Mouse (Mus musculus) urinary bladder, postnatal 25 days (tissue): Measurements from ENCODE around the gene Tgfbr2.

ENCODE experiments used
- DNase-seq: peaks from one replicate; pipeline ENCODE4 v3.0.0; 2022; ENCODE audit warnings: low spot score

Gene Tgfbr2

DNA sequence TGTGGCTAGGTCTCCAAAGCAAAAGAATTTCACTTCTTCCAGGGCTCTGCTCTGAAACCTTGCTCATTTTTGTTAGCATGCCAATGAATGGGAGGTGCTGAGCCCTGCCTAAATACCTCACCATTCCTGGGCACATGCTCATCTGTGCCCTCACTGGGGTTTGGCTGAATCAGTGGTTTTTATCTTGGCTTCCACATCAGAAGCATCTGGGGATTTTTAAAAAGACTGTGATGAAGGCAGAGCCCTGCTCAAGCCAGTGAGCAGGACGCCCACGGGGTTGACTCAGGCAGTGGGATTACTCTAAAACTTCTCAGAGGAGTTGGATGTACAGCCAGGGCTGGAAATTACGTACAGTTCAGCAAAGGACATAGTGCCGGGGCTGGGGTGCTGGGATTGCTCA, 22.3 kb downstream of the Tgfbr2 start:
- no peak for DNase-seq

DNA sequence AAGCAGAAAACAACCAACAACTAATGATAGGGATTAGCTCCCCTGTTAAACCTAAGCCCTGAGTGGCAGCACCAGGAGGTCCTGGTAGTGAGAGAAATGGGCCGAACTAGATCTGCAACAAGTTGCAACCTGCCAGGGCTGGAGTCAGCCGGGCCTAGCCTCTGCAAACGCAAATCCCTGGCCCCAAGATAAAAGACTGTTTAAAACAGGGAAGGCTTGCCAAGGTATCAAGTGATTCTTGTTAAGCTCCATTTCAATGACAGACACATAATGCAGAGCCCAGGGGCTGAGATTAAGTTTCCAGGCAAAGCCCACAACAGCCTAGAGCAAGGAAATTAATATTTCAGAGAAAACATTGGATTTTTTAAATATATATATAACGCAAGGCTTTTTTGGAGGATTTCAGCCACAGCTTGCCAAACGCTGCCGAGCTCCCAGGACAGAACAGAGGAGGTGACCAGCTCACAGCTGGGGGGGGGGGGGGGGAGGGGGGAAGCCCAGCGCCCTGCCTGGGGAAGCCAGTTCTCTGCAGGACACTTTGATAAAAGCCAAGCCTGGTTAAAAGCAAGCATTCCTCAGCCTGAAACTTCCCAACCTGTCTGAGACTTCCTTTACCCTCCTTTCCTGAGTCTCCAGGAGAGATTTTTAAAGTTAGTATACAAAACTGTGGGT, 24.3 kb downstream of the Tgfbr2 start:
- DNase-seq, result no peak

DNA sequence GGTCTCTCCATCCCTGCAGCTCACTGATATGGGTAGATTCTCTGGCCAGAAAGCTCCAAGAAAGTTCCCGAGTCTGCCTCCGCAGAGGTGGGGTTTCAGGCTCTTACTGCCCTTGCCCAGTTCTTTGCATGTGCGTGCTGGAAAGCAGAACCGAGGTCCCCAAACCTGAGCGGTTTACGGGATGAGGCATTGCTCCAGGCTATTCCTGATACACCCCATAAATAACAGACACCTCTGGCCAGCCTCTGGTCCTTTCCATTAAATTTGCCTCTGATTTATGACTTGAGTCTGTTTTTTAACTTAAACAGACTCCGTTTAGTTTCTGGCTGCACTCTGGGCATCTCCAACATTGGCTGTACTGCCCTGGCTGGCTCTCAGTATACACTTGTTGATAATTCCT, 26.4 kb downstream of the Tgfbr2 start:
- DNase-seq, result no peak

DNA sequence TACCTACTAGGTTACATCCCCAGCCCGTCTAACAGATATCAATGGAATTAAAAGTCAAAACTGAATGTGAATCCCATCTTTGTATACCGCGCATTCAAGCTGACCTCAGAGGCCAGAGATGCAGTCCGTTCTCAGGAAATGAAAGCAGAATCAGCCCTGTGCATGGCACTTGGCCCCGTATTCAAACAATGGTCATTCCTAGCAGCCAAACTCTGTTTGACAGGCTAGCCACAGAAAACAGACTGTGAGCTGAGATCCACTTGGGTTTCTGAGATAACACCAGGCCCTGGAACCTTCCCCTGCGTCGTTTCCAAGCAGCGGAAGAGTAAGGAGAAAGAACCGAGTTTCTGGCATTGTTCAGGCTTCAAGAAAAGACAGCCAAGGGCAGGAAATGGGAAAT, 28.9 kb downstream of the Tgfbr2 start:
- DNase-seq, result no peak

DNA sequence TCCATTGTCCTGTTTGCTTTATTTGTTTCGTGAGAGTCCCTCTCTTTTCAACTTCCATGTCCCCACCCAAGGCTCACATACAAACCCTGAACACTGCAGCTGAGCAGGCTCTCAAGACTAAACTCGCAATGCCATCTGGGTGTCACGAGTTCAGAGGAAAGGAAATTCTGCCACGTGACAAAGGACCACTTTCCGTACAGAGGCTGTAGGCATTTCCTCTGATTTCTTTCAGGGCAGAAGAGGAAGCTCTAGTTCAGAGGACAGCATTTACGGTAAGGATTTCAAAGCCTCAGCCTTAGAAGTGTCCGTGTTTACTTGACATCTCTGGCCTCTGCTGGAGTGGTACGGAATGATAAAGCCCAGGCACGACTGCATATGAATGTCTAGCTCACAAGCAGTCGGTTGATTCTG, 29.9 kb downstream of the Tgfbr2 start:
- no peak for DNase-seq

DNA sequence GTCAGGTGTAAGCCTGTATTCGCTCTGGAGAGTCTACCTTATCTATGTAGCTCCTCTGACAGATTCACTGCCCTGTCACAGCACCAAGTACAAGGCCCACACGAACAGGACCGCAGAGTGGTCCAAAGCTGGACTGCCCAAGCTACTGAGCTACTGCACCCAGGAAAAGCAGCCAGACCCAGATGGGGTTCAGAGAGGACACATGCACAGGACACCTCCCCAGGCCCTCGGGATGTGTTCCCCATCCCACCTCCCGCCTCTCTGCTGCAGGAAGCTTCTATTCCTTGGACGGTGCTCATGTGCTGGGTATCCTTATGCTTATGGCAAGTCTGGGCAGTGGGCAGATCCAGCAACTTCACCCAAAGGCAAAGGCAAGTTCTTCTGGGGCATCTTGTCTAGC, 34.7 kb downstream of the Tgfbr2 start:
- no peak for DNase-seq

DNA sequence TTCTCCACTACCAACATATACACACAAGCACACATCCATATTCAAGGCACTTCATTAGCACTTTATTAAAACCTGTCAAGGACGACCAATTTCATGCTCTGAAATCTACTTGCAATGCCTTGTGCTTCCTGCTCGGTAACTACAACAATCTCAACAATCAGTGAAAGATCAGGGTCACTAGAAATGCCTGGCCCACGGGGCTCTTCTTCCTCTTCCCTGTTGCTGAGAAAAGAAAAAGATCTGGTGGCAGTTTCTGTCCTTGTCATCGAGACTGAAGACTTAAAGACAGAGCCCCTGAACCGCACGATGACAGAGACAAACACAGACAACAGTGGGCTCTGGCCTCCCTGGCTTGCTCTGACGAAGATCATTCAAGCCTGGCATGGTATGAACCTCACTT, 35.6 kb downstream of the Tgfbr2 start:
- DNase-seq, result no peak

DNA sequence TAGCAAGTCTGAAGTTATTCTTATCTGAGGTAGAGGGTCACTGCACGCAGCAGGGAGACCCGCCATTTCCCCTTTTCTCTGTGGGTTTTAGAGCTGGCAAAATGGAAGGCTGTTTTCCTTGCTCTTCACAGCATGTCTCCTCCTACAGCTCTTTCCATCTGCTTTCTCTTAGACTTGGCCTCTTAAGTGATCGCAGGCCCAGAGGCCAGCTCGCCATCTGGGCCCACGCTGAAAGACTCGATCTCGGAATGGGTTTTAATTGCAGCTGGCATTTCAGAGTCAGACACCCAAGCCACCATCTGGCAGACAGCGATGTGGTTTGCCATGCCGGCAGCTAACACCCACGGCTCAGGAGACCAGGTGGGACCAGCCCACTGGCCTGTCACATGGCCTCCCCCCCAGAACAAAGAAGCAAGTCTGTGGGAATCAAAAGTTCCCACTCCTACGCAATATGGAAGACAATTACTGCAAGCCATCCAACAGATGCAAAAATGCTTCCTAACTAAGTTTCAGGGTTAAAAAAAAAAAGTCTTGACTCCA, 36.5 kb downstream of the Tgfbr2 start:
- DNase-seq, result no peak

DNA sequence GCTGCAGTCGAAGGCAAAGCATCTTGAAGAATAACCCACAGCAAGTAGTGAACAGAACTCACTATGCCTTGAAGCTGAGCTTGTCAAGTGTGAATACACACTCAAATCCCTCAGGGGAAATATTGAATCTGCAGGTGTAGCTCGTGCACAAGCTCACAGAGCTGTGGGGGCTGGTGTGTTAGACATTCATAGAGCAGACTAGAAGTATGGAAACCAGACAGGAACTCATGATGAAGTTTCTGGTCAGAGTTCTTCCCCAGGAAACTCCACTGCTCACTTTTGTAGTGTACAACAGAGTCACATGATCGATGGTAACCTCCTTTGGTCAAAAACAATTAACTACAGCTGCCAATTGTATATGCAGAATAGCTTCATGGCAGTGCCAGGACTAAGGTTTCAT, 37.5 kb downstream of the Tgfbr2 start:
- DNase-seq, result no peak

DNA sequence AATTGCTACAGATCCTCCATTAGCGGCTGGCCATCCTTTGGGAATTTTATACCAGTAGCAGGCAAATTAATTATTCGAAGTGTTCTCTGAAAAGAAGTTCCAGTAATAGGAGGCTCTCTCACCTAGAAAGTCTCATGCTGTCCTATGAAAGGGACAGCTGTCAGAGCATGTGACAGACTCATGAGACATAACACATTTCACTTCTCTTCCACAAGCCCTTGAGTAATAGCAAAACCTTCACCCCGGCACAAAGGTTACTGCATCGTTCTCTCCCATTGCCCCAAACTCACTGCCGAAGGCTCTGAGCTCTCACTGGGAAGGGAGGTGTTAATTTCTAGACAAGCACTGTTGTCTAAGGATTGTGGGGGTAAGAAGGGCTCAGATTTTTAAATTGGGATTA, 38.3 kb downstream of the Tgfbr2 start:
- DNase-seq, result no peak

DNA sequence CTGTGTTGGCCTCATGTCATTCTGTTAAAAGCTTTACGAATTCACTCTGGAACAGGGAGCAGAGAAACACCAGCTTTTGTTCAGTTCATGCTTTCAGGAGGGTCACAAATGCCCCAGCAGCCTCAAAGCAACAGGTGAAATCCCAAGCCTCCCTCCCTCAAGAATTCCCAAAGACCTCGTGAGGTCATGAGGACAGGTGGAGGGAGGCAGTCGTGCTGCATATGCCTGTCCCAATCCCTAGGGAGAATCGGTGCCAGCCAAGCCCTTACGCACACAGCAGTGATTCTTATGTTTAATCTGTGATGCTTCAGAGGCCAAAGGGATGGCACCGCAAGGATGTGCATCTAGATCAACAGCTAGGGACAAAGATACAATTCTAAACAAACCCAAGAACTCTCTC, 39.0 kb downstream of the Tgfbr2 start:
- no peak for DNase-seq

DNA sequence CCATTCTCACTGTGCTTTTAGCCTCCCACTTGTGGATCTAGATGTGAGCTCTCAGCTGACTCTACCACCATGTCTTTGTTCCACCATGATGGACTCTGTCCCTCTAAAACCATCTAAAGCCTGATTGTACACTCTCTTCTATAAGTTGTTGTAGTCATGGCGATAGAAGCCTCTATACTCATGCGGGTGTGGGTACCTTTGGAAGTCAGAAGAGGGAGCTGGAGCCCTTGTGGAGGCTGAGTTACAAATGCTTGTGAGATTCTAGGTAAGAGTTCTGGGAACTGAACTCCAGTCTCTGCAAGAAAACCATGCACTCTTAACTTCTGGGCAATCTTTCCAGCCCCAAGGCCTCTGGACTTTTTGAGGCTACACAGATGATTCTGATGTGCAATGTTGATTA, 40.7 kb downstream of the Tgfbr2 start:
- DNase-seq, result no peak

DNA sequence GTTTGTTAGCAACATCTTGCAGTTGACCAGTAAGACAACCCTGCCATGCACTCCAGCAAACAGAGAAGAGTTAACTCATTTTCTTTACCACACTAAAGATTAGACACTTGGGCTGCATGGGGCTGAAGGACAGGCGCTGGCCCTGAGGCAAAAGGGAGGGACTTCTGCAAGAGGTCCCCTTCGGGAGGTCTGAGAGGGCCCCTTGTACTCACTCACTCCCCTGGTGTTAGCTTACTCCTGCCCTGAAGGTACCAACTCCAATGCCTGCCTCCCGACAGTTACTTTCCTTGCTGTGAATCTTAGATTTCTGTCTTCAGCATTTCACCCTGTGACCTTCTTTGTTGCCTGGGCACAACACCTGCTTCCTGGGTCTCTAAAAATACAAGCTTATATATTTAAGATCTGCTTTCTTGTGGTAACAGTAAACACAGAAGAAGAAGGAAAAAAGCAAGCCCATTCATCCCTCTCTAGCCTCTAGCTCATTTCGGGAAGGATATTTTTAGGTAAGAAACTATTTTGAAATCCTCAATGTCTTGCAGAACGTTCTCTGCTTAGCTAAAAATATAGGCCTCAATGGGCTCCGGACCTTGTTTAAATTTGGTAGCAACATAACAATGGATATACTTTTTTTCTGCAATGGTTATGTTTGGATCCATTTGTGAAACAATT, 41.7 kb downstream of the Tgfbr2 start:
- DNase-seq, result no peak

DNA sequence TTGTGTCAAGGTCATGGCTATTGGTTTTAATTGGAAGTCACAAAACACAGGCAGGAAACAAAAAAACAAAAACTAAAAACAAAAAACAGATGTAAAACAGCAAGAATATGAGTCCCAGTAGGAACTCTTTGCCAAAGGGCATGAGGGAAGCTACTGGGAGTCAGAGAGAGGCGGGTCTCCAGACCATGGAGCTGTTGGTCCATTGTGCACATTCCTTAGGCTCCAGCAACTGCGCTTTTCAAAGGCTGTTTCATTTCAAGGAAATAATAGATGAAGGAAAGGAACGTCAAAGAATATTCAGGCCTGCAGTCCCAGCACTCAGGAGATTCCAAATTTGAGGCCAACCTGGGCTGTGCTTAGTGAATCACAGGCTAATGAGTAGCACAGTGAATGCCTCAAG, 46.3 kb downstream of the Tgfbr2 start:
- DNase-seq, result no peak

DNA sequence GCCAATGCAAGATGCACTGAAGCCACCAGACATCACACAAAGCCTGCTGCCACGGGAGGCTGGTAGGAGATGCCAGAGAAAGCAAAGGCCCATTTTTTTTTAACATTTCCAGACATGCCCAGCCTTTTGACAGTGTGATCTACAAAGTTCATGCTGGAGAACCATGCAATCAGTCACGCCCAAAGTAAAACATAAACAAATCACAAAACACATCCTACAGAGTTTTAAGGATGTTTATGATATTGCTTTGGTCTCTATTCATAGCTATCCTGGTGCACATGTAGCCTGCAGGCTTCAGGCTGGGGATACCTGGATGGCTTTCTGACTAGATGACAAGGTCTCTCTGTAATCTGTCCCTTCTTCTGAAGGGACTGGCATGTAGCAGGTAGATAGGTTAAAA, 46.8 kb downstream of the Tgfbr2 start:
- DNase-seq, result no peak

DNA sequence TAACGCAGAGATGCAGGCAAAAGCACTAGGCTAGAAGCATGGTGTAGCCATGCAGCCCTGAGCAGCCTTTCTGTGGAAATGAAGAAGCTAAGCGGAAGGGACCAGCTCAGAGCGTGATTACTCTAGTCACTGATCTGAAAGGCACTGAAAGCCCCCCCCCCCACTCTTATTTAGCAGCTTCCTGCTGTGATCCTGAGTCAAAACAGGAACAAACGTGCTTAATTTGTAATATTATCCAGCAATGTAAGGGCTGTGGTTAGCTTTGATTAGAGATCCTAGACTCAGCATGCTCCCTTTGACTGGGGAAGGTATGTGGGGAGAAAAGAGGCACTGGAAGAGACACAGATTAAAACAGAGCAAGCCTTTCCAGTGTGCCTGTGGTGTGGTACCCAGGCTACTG, 48.7 kb downstream of the Tgfbr2 start:
- DNase-seq, result no peak

DNA sequence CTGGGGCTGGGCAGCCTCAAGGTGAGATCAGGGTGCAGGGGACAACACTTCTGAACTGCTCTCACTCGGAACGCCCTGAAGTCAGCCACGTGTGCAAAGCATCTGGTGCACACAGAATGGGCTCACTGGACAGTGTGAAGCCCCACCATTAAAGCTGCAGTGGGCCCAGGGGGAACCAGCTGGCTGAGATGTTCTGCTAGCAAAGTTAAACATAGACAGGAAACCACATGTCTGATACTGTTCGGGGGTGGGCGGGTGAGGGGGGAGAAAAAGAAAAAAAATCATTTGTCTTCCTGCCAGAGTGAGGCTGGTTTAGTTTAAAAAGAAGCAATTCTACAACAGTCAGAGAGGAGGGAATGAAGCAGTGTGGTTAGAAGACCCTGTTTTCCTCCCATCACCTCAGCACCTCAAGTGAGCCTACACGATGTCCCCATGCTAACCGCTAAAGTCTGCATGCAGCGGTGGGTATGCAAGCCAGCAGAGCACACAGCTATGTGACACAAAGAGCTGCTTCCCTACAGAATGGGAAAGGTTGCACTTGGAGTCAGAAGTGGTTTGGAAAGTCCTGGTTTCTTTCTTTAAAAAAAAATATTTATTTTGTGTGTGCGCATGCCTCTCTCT, 52.1 kb downstream of the Tgfbr2 start:
- DNase-seq, result no peak

DNA sequence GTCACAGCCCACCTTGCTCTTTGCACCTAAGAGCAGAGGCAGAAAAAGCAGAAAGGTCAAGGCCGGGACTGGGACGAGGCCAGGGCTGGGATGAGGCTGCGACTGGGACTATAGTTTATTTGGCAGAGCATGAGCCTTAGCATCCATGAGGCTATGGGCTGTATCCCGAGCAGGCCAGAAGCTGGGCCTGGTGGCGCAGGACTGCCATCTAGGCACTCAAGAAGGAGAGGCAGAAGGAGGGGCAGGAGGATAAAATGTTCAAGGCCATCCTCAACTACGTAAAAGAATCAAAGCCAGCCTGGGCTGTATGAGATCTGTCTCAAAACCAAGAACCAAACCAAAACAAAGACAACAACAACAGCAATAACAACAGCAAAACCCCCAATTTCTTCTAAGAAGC, 52.6 kb downstream of the Tgfbr2 start:
- DNase-seq, result no peak

DNA sequence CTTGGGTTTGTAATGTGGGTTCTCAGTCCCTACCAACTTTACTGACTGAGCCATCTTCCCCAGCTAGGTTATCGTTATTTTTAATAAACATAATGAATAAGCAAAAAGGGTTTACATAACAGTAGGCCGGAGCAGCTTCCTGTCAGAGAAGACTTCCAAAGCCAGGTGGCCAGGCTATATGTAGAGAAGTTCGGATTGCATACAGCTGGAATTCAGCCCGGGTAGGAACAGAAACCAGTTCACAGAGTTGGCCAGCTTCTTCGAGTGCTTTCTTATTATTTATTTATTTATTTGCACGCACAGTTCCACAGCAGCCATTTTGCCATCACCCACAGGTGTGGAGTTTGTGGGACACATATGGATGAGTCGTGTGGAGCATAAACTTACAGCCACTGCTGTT, 53.7 kb downstream of the Tgfbr2 start:
- no peak for DNase-seq

DNA sequence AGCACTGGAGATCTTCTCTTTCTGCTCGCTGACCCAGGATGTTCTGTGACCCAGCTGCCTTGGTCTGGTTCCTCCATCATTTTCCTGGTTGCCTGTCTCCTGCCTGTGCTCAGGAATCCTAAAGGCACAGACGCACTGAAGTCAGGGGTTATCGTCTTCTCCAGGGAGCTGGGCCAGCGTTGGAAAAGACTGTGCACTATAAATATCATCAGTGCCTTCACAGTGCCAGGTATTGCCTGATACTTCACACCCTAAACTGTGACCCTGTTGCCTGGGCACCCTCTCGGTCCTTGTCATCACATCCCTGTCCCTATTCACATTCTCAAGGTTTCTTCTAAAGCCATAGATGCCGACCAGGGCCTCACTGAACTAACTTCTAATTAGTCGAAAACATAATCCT, 55.2 kb downstream of the Tgfbr2 start:
- DNase-seq, result no peak

DNA sequence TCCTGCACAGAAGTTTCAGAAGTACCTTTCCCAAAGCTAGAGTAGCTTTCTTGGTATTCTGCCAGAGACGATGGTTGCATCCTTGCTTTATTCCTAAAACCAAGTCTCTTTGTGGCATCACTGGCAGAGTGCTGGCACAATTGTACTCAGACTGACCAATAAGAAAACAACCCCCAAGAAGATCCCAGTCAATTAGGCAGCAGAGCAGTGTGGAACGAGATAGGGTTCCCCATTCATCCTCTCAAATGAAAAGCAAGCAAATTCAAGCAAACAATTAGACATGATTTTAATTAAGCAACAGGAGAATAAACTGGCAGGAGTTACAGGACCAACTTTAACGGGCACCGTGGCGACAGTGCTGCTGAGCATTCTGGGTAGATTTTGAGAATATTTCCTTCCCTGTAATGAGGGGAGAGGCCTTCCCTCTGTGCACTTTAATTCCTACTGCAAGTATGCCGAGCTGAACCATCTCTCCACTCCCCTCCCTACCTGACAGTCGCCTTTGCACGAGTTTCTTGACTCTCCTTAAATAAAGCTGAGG, 56.8 kb downstream of the Tgfbr2 start:
- DNase-seq, result no peak

DNA sequence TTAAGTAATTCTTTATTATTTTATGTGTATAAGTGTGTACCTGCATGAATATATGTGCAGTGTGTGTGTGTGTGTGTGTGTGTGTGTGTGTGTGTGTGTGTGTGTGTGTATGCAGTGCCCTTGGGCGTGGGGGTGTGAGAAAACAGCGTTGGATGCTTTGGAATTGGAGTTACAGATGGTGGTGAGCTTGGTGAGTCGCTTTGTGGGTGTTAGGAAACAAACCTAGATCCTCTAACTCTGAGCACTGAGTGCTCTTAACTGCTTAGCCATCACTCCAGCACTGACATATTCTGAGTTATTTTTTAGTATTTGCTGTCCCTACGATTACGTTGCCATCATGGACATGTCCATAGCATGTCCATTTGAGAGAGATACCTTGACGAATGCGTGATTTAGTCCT, 59.3 kb downstream of the Tgfbr2 start:
- no peak for DNase-seq

DNA sequence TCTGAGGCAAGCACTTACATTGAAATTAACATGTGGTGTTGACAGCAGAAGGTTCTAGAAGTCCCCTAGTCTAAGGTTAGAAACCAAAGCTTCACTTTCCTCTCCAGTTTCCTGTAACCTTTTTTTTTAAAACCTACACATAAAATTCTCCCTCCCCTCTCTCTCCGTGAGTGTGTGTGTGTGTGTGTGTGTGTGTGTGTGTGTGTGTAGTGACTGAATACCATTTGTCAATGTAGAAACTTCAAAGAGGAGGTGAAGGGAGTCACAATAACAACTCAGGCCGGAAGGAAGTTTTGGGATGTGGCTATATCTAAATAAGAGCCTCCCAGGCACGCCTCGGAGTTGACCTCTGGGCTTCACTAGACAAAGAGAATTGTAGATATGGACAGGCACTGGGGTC, 60.8 kb downstream of the Tgfbr2 start:
- no peak for DNase-seq
